Mouse (Mus musculus) naive thymus-derived CD4-positive, alpha-beta T cell, adult 5 months (primary cell): ENCODE data around the gene Ktn1. TPM values are rescaled to one million over a fixed set of nuclear protein-coding genes. Genes with fewer than 3 reads are reported as not detected.

Experiments
- polyA plus RNA-seq: library from polyadenylated mRNA; unstranded; fragments of 100-300 nt; shearing (Covaris generic); gene quantifications from one replicate; pipeline ENCODE4 v1.2.1, GENCODE M21; 2017

Gene Ktn1
- polyA plus RNA-seq, result 62.9 TPM

GRCm38 (mm10) chr14:47648218-47648617 is at the start of gene Ktn1:
Ktn1 (plus strand) TSS chr14:47648448.

Other genes with a start within 250 kb of the Ktn1 start
- 3.5 TPM for gene Dlgap5, start 230.0 kb upstream of the Ktn1 start, polyA plus RNA-seq
- gene Fbxo34, start 198.0 kb upstream of the Ktn1 start, polyA plus RNA-seq, result 74.6 TPM
- 24.6 TPM for gene Atg14, start 77.8 kb upstream of the Ktn1 start, polyA plus RNA-seq